ENCODE assay signal across 8 mouse cellular contexts in the genomic region with DNA sequence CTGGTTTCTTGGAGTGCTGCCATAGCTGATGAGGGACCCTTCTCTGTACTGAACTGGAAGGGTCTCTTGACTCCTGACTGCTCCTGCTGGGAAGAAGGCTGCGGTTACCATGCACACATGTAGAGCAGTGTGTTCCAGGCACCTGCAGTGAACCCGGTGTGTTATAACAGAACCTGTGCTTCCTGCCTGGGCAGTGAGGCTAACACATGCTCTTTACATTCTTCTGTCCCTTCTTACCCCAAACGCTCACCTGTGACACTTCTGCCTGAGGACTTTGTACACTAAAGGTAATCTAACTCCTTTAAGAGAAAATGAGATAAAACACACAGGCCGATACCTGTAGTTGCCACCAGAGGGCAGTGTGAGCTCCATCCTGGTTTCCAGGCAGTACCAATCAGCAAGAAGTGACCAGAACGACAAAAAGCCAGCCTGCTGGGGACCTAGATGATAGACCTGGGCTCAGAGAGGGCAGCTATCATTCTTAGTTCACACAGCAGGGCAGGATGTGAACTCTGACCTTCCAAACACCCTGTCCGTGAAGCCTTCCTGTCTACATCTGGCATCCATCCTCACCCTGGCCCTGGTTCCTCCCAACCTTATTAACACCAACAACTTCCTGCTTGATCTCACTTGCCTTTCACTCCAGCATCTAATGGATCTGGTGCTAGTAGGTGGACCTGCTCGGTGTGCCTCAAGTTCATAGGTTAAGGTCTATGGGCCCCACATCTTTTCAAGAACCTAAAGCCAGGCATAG. TPM values are rescaled to one million over a fixed set of nuclear protein-coding genes. Genes with fewer than 3 reads are reported as not detected.
DNase-seq lines count a peak whose midpoint lies in the region; ATAC-seq and TF ChIP-seq lines count a peak whose summit lies in the region.

No protein-coding gene starts in this region.

- peak; percentile 41 for DNase-seq in 3134 (ENCODE audit: extremely low read depth, insufficient read length, low spot score)
- peak; percentile 77 for DNase-seq in adipocyte (ENCODE audit: low spot score)
- peak; percentile 85 for DNase-seq in embryo, embryonic 10 days (ENCODE audit: low spot score)
- peak; percentile 81 for DNase-seq in gastrocnemius, postnatal 10 days
- peak; percentile 86 for DNase-seq in kidney, adult 18-20 months
- peak; percentile 85 for DNase-seq in limb, embryonic 10.5 days (ENCODE audit: low spot score)

- H3K27me3 ChIP-seq in limb, embryonic 10.5 days (ENCODE audit: low read depth, poor library complexity, severe bottlenecking), result no peaks in the 10 kb centered on the region
- H3K27me3 ChIP-seq in myocyte (ENCODE audit: control insufficient read depth, insufficient read depth, insufficient read length), result no peaks in the 10 kb centered on the region
- H3K27me3 ChIP-seq in stomach, embryonic 15.5 days (replicated peaks), result no peaks in the 10 kb centered on the region

- no peak overlapping the region for H3ac ChIP-seq in myocyte (ENCODE audit: control insufficient read depth, insufficient read length)

- peak; percentile 23; the same call in 1 of the 2 replicates for ATAC-seq in stomach, embryonic 15.5 days (ENCODE audit: insufficient read depth, low FRiP score, low read depth)

- no peak overlapping the region for H3K4me3 ChIP-seq in limb, embryonic 10.5 days
- no peak overlapping the region for H3K4me3 ChIP-seq in myocyte
- H3K4me3 ChIP-seq in stomach, embryonic 15.5 days (replicated peaks), result no peak overlapping the region

- H3K4me2 ChIP-seq in myocyte (ENCODE audit: low read depth), result peak overlapping the region; percentile 3
- H3K4me2 ChIP-seq in stomach, embryonic 15.5 days, result no peak overlapping the region

- no peaks in the 10 kb centered on the region for H3K9me3 ChIP-seq in limb, embryonic 10.5 days (replicated peaks)
- no peaks in the 10 kb centered on the region for H3K9me3 ChIP-seq in stomach, embryonic 15.5 days

- WGBS in limb, embryonic 10.5 days, result 24% methylated on average over 7 of the region's 7 CpGs
- WGBS in stomach, embryonic 15.5 days, result 29% methylated on average over 7 of the region's 7 CpGs

- H3K4me1 ChIP-seq in limb, embryonic 10.5 days, result peaks cover 53% of the 10 kb centered on the region
- 0 out of 2 replicates have a peak, but pooled peaks cover 4% of the 10 kb centered on the region for H3K4me1 ChIP-seq in stomach, embryonic 15.5 days

- H3K36me3 ChIP-seq in limb, embryonic 10.5 days, result no peaks in the 10 kb centered on the region
- H3K36me3 ChIP-seq in myocyte (ENCODE audit: control insufficient read depth, insufficient read depth), result no peaks in the 10 kb centered on the region
- no peaks in the 10 kb centered on the region for H3K36me3 ChIP-seq in stomach, embryonic 15.5 days

- no peaks in the 10 kb centered on the region for H3K79me2 ChIP-seq in myocyte (ENCODE audit: control insufficient read depth, insufficient read depth)

- H3K9ac ChIP-seq in stomach, embryonic 15.5 days, result no peak overlapping the region

- peak overlapping the region; percentile 74 for H3K27ac ChIP-seq in limb, embryonic 10.5 days
- H3K27ac ChIP-seq in stomach, embryonic 15.5 days, result no peak overlapping the region

- no peak for TF ChIP-seq POLR2A in myocyte (IDR thresholded peaks at IDR 0.05; ENCODE audit: insufficient read length, low read depth)

TF ChIP-seq in myocyte, 11 proteins besides CTCF, POLR2A, EP300 and RAD21:
- TF ChIP-seq USF1 (IDR thresholded peaks at IDR 0.05; ENCODE audit: low read depth), result no peak
- TF ChIP-seq MYOD1 (IDR thresholded peaks at IDR 0.05; ENCODE audit: control insufficient read depth in 1 of 3, insufficient read length in 2 of 3, low read depth in 2 of 3), result no peak

RNA-seq across cellular contexts. Expression of a gene that starts 16.6 kb away (rescaled TPM):
- 10 to 100 TPM; 53.5 to 58.3 TPM for total RNA-seq in gastrocnemius, postnatal 10 days (2021)
- polyA plus RNA-seq in limb, embryonic 10.5 days (2016; fragmentation: Nextera tagmentation; extraction: Ambion mirVana), result 10.9 and 14.6 TPM in 2 replicates
- polyA plus RNA-seq in myocyte (2012; fragmentation: generic; extraction: Trizol), result 66.2 TPM
- 23.9 and 25.0 TPM in 2 replicates for polyA plus RNA-seq in stomach, embryonic 15.5 days (2015; fragmentation: Nextera tagmentation; extraction: Ambion mirVana)

RNA-seq across cellular contexts. Expression of a gene that starts 19.5 kb away (rescaled TPM):
- total RNA-seq in gastrocnemius, postnatal 10 days (2021), result under 1 TPM in 1 of 2 experiments, not detected in 1; 0.18 TPM
- polyA plus RNA-seq in limb, embryonic 10.5 days (2016; fragmentation: Nextera tagmentation; extraction: Ambion mirVana), result 0.04 TPM in 1 of 2 replicates, not detected in the other
- 0.67 TPM for polyA plus RNA-seq in myocyte (2012; fragmentation: generic; extraction: Trizol)
- 0.53 and 0.69 TPM in 2 replicates for polyA plus RNA-seq in stomach, embryonic 15.5 days (2015; fragmentation: Nextera tagmentation; extraction: Ambion mirVana)

RNA-seq across cellular contexts. Expression of a gene that starts 29.9 kb away (rescaled TPM):
- under 1 TPM in 1 of 2 experiments, not detected in 1; 0.40 TPM for total RNA-seq in gastrocnemius, postnatal 10 days (2021)
- polyA plus RNA-seq in limb, embryonic 10.5 days (2016; fragmentation: Nextera tagmentation; extraction: Ambion mirVana), result not detected in 2 replicates
- not detected for polyA plus RNA-seq in myocyte (2012; fragmentation: generic; extraction: Trizol)
- 0.18 and 0.44 TPM in 2 replicates for polyA plus RNA-seq in stomach, embryonic 15.5 days (2015; fragmentation: Nextera tagmentation; extraction: Ambion mirVana)

RNA-seq across cellular contexts. Expression of a gene that starts 46.1 kb away (rescaled TPM):
- total RNA-seq in gastrocnemius, postnatal 10 days (2021), result under 1 TPM in 1 of 2 experiments, not detected in 1; 0.38 TPM
- 0.06 TPM in 1 of 2 replicates, not detected in the other for polyA plus RNA-seq in limb, embryonic 10.5 days (2016; fragmentation: Nextera tagmentation; extraction: Ambion mirVana)
- 0.08 TPM for polyA plus RNA-seq in myocyte (2012; fragmentation: generic; extraction: Trizol)
- 0.64 and 1.8 TPM in 2 replicates for polyA plus RNA-seq in stomach, embryonic 15.5 days (2015; fragmentation: Nextera tagmentation; extraction: Ambion mirVana)

RNA-seq across cellular contexts. Expression of a gene that starts 58.0 kb away (rescaled TPM):
- total RNA-seq in gastrocnemius, postnatal 10 days (2021), result 10 to 100 TPM in 1 of 2 experiments, 1 to 10 TPM in 1; 1.7 to 12.4 TPM
- 4.3 and 4.4 TPM in 2 replicates for polyA plus RNA-seq in limb, embryonic 10.5 days (2016; fragmentation: Nextera tagmentation; extraction: Ambion mirVana)
- not detected for polyA plus RNA-seq in myocyte (2012; fragmentation: generic; extraction: Trizol)
- 26.5 and 36.5 TPM in 2 replicates for polyA plus RNA-seq in stomach, embryonic 15.5 days (2015; fragmentation: Nextera tagmentation; extraction: Ambion mirVana)
